Mouse (Mus musculus) cerebellum, adult 18-20 months (tissue): ENCODE measurements around the gene Usp29.
"Not testable (repeated sequence)": the region's sequence is repeated elsewhere in the genome, so short reads cannot be mapped to it uniquely, and the experiment has no call there.

Experiments used
- DNase-seq, 2 experiments: peaks; one replicate each; pipeline ENCODE4 v3.0.0; 2021

Usp29 gene

DNA sequence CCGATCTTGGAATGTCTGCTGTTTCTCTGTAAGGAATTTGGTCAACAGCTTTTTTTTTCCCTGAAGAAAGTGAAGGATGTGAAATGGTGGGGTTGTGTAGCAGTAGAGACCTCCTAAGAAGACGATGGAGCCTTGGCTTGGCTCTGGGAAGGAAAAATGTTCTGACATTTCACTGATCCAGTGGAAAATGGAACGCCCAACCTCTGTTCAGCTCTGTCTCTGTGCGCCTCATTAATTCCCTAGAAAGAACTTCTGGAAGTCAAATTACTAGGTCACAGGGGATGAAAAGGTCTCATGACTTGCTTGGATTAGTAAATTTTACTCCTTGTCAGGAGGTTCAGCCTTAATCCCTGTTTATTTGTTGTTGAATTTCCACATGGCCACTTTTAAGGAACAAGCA is 92.3 kb downstream of the Usp29 start:
- no peak for DNase-seq

DNA sequence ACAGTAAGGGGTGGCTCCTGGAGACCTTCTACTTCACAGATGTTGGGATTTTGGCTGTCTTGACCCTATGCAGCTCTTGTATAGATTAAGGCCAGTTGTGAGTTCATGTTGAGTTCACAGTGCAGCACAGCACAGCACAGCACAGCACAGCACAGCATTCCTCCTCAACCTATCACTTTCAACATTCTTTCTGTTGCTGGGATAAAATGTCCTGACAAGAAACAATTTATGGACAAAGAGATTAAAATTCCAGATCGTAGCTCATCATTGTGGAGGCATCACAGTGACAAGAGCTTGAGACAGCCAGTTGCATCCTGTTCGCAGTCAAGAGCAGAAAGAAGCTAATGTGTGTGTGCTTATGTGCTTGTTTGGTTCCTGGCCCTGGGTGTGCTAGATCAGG is 93.3 kb downstream of the Usp29 start:
- DNase-seq: no peak

DNA sequence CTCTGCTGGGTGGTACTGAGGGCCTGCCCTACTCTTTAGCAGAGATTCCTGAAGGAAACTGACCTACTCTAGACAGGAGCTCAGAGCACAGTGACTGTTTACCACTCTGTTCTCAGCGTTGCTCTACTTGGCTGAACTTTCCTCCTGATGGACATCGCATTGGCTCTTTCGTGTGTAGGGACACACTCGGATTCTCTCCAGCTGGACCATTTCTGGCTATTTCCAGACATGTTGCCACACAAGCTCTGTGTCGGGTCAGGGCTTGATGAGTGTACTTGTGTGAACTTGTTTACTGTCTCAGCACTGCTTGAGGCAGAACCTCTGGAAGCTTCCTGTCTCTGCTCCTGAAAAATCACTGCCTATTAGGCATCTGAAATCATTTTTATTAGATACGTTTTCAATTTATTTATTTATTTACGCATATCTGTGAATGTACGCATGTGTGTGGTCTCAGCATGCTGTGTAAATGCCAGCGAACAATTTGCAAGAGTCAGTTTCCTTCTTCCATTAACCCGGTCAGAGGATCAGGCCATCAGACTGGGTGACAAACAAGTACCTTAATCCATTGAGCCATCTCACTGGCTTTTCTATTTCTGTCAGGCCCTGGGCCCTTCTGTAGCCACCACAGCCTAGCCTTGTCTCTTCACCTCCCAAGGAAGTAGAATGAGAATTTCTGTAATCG is 95.7 kb downstream of the Usp29 start:
- no peak for DNase-seq

DNA sequence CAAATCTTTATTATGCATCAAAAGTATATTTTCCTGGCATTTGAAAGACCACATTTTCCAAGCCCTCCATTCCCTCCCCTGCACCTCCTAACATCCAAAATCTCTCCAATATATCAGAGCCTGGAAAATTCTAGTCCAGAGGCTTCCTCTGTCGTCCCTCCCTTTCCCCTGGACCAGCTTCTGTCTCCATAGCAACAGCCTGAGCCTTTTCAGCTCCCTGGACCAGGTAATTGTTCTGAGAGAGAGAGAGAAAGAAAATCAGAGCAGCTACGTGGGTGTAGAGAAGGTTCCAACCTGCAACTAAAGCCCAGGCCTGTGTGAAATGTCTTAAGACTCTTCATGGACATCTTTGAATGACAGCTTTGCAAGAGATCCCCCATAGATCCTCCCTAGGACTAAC is 98.8 kb downstream of the Usp29 start:
- no peak for DNase-seq

DNA sequence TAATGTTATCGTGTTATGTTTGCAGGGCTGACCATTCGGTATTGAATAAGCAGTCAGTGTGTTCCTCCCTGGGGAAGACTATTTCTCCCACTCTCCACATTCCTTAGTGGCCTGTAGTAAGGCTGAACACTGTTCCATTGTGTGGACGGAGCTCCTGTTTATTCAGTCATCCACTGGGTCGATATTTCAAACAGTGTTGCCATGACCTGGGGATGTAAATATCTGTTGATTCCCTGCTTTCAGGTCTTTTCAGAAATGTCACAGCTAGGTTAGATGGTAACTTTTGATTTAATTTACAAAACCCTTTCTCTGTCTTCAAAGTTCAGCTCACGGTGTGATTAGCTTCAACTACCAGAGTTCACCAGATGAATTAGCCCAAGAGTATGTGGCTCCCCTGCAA is 104.6 kb downstream of the Usp29 start:
- DNase-seq: no peak

DNA sequence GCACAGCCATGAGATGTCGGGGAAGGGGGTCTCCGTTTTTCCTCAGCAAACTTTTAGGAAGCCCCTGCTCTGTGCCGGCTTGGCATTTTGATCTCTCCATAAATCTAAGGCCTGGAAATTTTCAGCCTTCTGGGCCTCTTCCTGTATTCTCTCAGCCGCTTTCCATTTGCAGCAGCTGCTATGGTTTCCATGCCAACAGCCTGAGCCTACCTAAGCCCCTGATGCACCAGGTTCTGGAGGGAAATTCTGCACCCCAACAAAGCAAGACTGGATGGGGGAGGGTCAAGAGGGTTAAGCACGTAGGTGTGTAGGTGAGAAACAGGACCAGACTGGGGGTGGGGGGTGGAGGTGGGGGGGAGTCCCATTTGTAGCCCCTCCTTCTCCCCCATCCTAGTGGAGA is 105.0 kb downstream of the Usp29 start:
- DNase-seq: no peak

DNA sequence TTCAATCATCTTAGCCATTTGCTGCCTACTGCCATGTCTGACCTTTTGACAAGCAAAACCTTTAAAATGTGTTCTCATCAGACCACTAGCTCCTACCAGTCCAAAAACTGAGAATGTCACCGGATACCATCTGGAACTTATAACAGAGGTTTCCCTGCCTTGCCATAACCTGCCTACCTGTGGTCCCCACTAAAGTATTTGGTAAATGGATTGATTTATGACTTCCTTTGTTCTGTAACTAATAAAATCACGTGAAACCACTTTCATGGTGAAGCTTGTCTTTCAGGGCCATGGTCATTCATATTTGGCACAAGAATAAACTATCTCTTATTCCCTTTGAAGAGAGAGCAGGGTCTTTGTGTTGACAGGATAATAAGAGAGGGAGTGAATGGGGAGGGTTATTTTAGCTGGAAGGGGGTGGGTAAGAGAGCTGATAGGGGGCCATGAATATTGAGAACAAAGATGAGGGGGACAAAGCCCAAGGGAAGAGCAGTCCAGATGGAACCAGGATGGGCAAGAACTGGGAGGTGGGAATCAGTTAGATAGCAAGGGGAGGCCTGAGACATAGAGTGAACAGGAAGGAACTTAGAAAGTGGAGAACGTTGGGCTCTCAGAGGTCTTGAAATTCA is 107.0 kb downstream of the Usp29 start:
- DNase-seq: no peak

DNA sequence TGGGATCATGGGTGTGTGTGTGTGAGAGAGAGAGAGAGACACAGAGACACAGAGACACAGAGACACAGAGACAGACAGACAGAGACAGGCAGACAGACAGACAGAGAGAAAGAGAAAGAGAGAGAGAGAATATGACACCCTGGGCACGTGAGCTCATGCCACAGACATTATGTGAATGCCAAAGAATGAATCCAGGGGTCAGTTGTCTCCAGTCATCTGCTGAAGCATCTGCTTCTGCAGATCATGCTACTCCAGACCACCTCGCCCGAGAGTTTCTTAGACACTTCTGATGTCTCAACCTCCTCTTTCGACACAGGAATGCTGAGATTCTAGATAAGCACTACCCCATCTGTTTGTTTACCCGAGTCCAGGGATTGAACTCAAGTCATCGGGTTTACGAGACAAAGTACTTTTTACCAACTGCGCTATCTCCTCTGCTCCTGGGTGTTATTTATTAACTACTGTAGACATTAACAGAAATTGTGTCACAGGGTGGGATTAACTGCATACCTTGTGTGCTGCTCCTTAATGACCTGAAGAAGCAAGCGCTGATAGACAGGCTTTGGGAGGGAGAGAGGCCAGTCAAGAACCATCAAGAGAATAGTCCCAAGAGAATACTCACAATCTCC is 107.7 kb downstream of the Usp29 start:
- DNase-seq: no peak

DNA sequence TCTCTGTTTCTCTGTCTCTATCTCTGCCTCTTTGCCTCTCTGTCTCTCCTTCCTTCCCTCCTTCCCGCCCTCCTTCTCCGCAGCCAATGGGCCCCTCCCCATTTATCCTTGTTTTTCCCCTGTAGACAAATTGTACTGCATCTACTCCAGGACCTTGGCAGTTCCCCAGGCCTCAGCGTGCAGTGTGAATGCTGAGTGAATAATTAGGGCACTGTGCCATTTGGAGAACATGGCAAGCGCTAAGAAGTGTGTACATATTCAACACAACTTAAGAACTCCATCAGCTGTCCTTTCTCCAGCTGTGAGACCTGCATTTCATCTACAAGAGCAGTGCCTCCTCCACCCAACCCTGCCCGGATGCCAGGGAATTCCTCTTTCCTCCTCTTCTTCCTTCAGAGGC is 110.5 kb downstream of the Usp29 start:
- DNase-seq: peak; percentile 46 to 47

DNA sequence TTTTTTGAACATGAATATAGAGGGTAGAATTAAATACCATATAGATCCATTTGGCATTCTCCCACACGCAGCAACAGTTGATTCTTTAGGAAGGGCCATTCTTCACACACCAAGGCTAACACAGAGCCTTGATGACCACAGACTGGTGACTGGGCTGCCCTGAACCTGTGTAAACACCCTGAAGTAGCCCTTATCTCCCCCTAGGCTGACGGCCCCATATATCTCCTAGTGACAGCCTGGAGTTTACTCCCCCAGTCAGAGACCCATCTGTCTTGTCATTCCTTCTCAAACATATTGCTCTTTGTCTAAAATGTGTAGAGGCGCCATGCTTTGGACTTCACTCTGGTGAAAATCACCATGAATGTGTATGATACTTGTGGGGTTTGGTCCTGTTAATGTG is 119.1 kb downstream of the Usp29 start:
- no peak for DNase-seq

DNA sequence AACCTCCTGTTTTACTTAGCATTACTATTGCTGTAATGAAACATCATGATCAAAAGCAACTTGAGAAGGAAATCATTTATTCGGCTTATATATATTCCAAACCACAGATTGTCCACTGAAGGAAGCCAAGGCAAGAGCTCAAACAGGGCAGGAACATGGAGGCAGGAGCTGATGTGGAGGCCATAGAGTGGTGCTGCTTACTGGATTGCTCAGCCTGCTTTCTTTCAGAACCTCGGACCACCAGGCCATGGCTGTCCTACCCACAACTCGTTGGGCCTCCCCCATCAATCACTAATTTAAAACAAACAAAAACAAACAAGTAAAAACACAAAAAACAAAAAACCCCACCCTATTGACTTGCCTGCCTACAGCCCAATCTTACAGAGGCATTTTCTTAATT is 119.9 kb downstream of the Usp29 start:
- DNase-seq: no peak

DNA sequence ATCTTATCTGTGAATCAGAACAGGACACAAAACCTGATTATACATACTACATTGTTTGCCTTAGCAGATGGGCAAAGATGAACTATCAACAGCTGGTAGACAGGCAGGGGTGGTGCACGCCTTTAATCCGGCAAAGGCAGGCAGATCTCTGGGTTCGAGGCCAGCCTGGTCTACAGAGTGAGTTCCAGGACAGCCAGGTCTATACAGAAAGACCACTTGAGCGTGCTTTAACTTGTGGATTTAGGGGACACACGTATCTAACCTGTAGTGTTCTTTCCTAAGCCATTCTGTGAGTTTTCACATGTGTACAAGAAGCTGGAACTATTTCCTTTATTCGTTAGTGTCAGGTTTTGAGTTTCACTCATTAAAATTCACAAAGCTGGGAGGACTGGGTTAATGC is 120.9 kb downstream of the Usp29 start:
- DNase-seq: no peak

DNA sequence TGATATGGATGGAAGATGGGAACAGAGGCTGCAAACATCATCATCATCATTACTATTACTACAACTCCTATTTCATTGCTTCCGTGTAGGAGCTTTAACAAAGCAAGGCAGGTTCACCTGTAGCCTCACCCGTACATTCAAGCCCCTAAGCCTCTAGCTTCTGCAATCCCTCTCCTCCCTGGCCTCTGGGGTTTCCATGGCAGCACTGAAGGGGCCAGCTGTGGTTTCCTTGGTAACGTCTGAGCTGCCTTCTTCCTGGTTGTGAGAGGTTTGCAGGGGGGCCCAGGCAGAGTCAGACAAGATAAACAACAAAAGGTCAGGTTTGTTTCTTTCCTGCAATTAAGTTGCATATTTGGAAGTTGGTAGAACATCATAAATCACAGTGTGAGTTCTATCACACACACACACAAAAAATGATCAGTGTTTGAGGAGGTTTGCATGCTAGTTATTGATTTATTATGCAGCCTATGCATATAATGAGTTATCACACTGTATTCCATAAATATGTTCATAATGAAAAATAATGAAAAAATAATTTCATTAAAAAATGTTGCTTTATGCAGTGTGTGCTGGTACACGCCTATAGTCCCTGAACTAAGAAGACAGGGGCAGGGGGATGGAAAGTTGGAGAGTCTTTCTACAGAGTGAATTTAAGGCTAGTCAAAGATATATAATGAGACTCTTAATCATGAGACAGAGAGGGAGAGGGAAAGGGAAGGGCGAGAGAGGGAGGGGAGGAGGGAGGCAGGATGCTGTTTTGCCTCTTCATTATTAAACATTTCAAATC is 121.5 kb downstream of the Usp29 start:
- no peak for DNase-seq

DNA sequence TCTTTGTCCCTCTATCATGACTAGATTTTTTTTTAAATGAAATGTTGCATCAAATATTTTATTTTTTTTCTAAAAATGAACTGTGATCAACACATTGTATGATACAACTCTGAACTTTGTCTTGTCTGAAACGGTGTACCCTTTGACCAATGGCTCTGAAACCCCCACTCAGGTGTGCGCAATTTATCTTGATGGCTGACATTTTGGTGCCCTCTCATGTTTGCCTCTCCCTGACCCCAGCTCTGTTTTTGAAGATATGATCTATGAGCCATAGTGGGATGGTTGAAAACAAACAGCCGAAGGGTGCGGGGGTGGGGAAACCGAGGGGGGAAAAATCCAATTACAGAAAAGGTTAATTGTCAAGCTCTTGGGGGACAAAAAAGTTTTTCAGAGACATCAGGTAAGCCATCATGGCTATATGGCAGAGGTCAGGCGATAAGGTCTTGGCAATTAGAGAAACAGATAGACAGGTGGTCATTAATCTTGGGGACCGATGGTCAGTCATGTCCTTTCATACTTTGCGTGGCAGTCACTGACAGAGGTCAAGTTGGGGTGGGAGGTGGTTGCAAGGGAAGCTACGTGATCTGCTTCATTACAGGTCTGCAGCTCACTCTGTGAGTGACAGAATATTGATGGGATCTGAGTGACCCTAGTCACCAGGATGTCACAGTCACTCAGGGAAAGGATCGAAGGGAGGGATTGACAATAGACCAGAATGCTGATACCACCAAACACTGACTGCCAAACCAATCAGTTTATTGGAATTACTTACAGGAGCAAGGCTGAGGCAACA is 125.4 kb downstream of the Usp29 start:
- no peak for DNase-seq

DNA sequence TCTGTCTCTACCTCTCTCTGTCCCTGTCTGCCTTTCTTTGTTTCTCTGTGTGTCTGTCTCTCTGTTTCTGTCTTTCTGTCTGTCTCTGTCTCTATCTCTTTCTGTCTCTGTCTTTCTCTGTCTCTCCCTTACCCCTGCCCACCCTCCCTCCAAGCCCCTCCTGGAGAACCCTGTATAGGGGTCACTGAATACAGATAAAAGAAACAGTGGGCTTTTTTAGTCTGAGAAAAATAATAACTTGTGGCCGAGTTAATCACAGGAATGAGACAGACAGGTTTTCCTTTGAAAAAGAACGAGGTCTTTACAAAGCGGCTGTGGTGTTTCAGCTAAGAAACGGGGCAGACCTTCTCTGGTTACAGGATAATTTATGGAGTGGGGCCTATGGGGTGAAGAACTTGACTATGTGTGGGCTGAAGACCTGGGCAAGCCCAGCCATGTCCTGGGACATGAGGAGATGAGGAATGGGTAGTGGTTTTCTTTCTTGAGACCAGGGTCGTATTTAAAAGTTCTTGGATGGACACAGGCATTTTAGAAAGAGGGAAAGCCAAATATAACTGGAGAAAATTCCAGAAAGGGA is 128.4 kb downstream of the Usp29 start:
- DNase-seq: no peak

DNA sequence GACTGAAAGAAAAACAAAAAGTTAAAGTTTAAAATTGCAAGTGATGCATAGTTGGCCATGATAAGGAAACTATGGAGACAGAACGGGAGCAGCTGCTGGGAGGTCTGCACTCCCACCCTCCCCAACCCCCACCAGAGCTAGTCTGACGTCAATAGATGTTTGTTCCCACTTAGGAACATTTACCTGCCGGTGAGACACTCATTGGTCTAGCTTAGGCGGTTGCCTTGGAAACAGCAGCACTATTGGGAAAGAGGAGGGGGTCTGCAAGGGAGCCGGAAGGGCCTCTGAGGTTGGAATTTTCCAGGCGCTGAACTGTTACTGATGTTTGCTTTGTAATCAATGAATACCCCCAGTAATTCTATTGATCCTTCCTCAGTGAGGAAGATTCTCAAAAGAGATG is 130.3 kb downstream of the Usp29 start:
- no peak for DNase-seq

DNA sequence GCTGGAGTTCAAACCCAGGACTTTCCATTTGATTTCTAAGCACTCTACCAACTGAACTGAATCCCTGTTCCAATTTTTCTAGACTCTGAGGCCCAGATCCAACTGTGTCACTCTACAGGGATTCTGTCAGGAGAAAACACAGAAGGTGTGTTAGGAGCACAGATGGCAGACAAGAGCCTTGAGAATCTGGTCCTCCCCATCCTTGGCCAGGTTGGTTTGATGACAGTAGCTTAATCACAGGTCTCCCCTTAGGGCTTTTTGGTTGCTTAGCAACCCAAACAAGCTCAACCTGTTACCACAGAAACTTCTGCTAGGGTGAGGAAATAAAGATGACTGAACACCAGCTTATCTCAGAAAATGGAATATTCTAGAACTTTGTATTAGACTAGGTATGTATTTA is 136.0 kb downstream of the Usp29 start:
- peak; percentile 52 to 68 for DNase-seq

DNA sequence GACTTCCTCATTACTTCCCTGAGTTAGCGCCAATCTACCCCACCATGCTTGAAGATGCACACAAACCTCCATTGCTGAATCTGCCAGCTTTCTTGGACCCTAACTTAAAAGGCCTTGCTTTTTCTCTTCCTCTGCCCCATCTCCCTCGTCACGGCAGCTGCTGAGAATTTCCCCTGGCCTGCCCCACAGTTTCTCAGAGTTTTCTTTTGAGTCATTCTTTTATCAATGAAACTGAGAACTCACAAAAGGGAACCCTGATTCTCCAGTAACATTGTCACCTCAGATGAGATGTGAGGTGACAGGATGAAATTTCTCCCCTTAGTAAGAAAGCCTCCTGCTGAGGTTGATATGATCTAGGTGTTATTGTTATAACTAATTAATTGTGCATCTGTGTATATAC is 138.5 kb downstream of the Usp29 start:
- no peak for DNase-seq

DNA sequence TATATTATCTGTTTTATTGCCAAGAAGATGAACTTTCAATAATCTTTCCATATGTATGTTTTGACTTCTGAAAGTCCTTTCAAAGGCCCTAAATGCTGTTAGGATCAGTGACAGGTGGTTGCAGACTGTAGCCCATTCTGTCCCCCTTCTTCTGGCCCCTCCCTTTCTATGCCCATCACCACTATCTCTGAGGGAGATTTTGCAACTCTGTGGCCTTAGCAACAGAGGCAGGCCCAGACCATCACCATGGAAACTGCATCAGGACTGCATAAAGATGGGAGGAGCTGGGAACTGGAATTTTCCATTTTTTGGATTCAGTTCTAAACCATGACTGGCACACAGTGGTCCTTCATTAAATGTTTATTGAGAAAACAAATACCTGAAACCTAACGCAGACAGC is 139.2 kb downstream of the Usp29 start:
- no peak for DNase-seq

DNA sequence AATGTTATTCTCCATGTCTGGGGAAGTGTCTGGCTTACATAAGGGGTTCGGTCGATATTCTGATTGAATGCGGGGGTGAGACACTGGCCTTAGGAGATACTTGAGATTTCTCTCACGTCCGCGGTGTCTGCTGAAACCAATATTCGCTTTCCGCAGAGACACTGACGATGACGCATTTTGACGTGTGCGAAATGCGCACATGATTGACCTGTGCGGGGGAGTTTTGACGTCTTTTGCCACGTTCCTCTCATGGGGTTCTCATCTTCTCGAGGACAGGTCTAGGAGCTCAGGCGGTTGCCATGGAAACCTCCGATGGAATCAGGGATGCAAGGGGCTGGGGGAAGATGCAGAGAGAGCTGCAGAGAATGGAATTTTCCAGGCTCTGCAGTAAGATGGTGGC is 144.1 kb downstream of the Usp29 start:
- DNase-seq: no peak

DNA sequence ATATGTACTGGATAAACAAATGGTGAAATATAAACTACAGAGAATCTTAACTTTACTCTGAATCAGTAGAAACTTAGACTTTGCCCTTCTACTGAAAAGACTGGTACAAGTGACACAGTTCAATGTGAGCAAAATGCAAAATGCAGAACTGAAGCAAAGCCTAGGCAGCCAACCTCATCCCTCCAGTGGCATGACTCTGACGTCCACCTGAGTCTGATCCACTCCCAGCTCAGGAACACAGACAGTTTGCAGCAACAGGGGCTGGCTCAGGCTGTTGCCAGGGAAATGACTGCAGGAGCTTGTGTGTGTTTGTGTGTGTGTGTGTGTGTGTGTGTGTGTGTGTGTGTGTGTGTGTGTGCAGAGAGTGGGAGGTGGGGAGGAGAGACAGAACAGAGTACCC is 147.8 kb downstream of the Usp29 start:
- no peak for DNase-seq

DNA sequence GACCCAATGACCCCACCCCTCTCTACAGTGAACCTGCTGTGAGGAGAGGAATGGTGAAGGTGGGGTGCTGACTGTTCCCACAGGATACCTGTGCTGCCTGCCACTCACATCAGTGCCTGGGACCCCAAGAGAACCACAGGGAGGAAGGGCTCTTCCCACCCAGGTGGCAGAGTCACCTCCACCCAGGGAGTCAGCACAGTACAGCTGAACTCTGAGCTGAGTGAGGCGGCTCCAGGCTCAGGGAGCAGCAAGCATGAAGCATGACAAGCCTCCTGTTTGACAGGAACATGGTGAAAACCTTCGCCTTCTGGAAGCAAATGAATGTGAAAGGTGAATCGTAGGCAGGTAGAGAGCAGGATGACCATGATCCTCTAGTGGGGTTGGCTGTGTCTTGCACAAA is 148.5 kb downstream of the Usp29 start:
- DNase-seq: not testable (repeated sequence)
